Comparison of ENCODE assay signal across 12 mouse cellular contexts in the genomic region with DNA sequence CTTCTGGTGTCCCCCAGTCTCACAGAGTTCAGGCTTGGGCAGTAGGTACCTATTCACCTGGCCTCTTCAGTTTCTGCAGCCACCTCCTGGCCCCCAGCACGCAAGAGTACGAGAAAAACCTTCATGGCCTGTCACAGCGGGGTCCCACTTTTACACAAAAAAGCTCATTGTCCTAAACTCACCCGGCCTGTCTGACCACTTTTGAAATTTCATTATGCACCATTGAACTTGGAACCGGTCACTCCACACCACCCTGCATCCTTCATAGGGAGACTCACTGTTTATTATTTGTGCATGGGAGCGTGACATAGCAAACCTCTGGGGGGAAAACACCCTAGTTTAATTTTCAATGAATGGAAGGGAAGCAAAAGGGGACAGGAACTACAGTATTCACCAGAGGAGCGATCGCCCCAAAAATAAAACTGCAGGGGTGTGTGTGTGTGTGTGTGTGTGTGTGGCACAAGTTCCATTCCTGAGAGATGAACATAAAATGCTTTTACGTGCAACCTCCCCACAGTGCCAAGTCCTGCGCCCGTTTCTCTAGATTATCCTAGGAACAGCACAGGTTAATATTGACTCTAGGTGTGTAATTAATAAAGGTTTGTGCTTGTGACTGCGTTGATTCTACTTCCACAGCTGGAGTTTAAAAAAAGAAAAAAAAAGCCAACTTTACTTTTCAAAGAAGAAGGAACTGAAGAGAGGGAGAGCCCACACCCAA. TPM values are rescaled to one million over a fixed set of nuclear protein-coding genes. Genes with fewer than 3 reads are reported as not detected.
DNase-seq lines count a peak whose midpoint lies in the region; ATAC-seq lines count a peak whose summit lies in the region.
"Had no signal": no experiment of that assay in that cellular context is flagged by ENCODE, and none has a peak within 500 bp of the region (broad histone marks: within the 10 kb centered on the region; RNA-seq: fewer than 3 reads in every experiment).

No protein-coding gene starts in this region.

- no peak overlapping the region for H3K4me3 ChIP-seq in hindbrain, embryonic 10.5 days
- no peak overlapping the region for H3K4me3 ChIP-seq in hindbrain, embryonic 13.5 days
- no peak overlapping the region for H3K4me3 ChIP-seq in intestine, embryonic 16.5 days (ENCODE audit: low read length)
- H3K4me3 ChIP-seq: embryonic facial prominence, embryonic 15.5 days; midbrain, embryonic 15.5 days had no signal

- H3K4me1 ChIP-seq in hindbrain, embryonic 10.5 days (replicated peaks): peaks cover 15% of the 10 kb centered on the region
- no peaks in the 10 kb centered on the region; the same call in 1 of the 2 replicates for H3K4me1 ChIP-seq in hindbrain, embryonic 13.5 days (replicated peaks)
- H3K4me1 ChIP-seq in intestine, embryonic 16.5 days (ENCODE audit: control insufficient read depth, insufficient read depth, low read length): 0 out of 2 replicates have a peak, but pooled peaks cover 2% of the 10 kb centered on the region
- H3K4me1 ChIP-seq: embryonic facial prominence, embryonic 15.5 days; midbrain, embryonic 15.5 days had no signal

- WGBS in hindbrain, embryonic 10.5 days: 62% methylated on average over 12 of the region's 12 CpGs
- WGBS in hindbrain, embryonic 13.5 days: 52% methylated on average over 12 of the region's 12 CpGs
- 63% methylated on average over 12 of the region's 12 CpGs for WGBS in intestine, embryonic 16.5 days

- H3K9ac ChIP-seq in hindbrain, embryonic 13.5 days: no peak overlapping the region
- no peak overlapping the region for H3K9ac ChIP-seq in intestine, embryonic 16.5 days (ENCODE audit: low read depth, low read length)
- H3K9ac ChIP-seq: embryonic facial prominence, embryonic 15.5 days; liver, embryonic 14.5 days; midbrain, embryonic 15.5 days had no signal

- H3K27me3 ChIP-seq in hindbrain, embryonic 10.5 days (ENCODE audit: insufficient read depth, poor library complexity, severe bottlenecking): no peaks in the 10 kb centered on the region
- H3K27me3 ChIP-seq in hindbrain, embryonic 13.5 days: no peaks in the 10 kb centered on the region
- H3K27me3 ChIP-seq in intestine, embryonic 16.5 days (replicated peaks; ENCODE audit: control insufficient read depth, insufficient read depth, low read length): no peaks in the 10 kb centered on the region
- H3K27me3 ChIP-seq: embryonic facial prominence, embryonic 15.5 days; midbrain, embryonic 15.5 days had no signal

- no peak overlapping the region for H3K4me2 ChIP-seq in hindbrain, embryonic 13.5 days
- no peak overlapping the region for H3K4me2 ChIP-seq in intestine, embryonic 16.5 days (ENCODE audit: low read depth, low read length)
- H3K4me2 ChIP-seq: embryonic facial prominence, embryonic 15.5 days; midbrain, embryonic 15.5 days had no signal

- H3K27ac ChIP-seq in hindbrain, embryonic 10.5 days: peak overlapping the region; percentile 56
- no peak overlapping the region for H3K27ac ChIP-seq in hindbrain, embryonic 13.5 days
- H3K27ac ChIP-seq in intestine, embryonic 16.5 days (ENCODE audit: low read length): no peak overlapping the region
- H3K27ac ChIP-seq: embryonic facial prominence, embryonic 15.5 days; liver, embryonic 14.5 days; midbrain, embryonic 15.5 days had no signal

- DNase-seq in hindbrain, embryonic 10.5 days (ENCODE audit: low spot score): peak; percentile 10
- DNase-seq in Muller cell, postnatal 12 days (ENCODE audit: inconsistent ontology term): peak; percentile 72
- DNase-seq in kidney, postnatal 36 days: peak; percentile 39 to 56
- DNase-seq in gastrocnemius, postnatal 14 days: no peak
- no peak for DNase-seq in left cerebral cortex, postnatal 10 days (ENCODE audit: extremely low spot score in 1 of 2, low spot score in 2 of 2)
- DNase-seq: adrenal gland, postnatal 14 days had no signal

- H3K9me3 ChIP-seq in hindbrain, embryonic 10.5 days: peaks cover 4% of the 10 kb centered on the region
- H3K9me3 ChIP-seq in hindbrain, embryonic 13.5 days: peaks cover 4% of the 10 kb centered on the region; the same call in 1 of the 2 replicates
- H3K9me3 ChIP-seq in intestine, embryonic 16.5 days (ENCODE audit: control insufficient read depth, low read length): 0 out of 2 replicates have a peak, but pooled peaks cover 5% of the 10 kb centered on the region
- H3K9me3 ChIP-seq: embryonic facial prominence, embryonic 15.5 days; midbrain, embryonic 15.5 days had no signal

- no peak for ATAC-seq in hindbrain, embryonic 13.5 days (ENCODE audit: low FRiP score)
- peak; percentile 38; the same call in 1 of the 2 replicates for ATAC-seq in intestine, embryonic 16.5 days
- no peak for ATAC-seq in megakaryocyte progenitor cell, adult 5-6 weeks (replicated peaks; ENCODE audit: poor library complexity)
- ATAC-seq: midbrain, embryonic 15.5 days had no signal

- intact Hi-C loops in gastrocnemius, postnatal 14 days (cut with DNase I; ENCODE audit: low total_unique reads): no loop called here
- intact Hi-C loops in left cerebral cortex, postnatal 10 days (cut with DNase I): no loop called here

- peaks cover 8% of the 10 kb centered on the region for H3K36me3 ChIP-seq in hindbrain, embryonic 10.5 days
- H3K36me3 ChIP-seq in hindbrain, embryonic 13.5 days: peaks cover 18% of the 10 kb centered on the region
- H3K36me3 ChIP-seq in intestine, embryonic 16.5 days (ENCODE audit: control insufficient read depth, insufficient read depth, low read length): no peaks in the 10 kb centered on the region
- H3K36me3 ChIP-seq: midbrain, embryonic 15.5 days had no signal

RNA-seq across cellular contexts. Expression of a gene that starts 36.4 kb away (rescaled TPM):
- polyA plus RNA-seq in hindbrain, embryonic 10.5 days (2016; fragmentation: Nextera tagmentation; extraction: Ambion mirVana): 18.4 and 23.2 TPM in 2 replicates
- polyA plus RNA-seq in hindbrain, embryonic 13.5 days (2015; fragmentation: Nextera tagmentation; extraction: Ambion mirVana): 36.6 and 38.9 TPM in 2 replicates
- 4.7 TPM in 2 replicates for polyA plus RNA-seq in intestine, embryonic 16.5 days (2015; fragmentation: Nextera tagmentation; extraction: Ambion mirVana)
- 10 to 100 TPM in 1 of 2 experiments, 1 to 10 TPM in 1; 9.4 to 10.5 TPM for total RNA-seq in gastrocnemius, postnatal 14 days (2021)
- total RNA-seq in megakaryocyte progenitor cell, adult 5-6 weeks (2015): 0.83 and 1.7 TPM in 2 replicates
- total RNA-seq in megakaryocyte progenitor cell, adult 5-6 weeks (2017): 0.67 and 0.78 TPM in 2 replicates
- total RNA-seq in left cerebral cortex, postnatal 10 days (2021): 10 to 100 TPM; 85.0 to 89.4 TPM

RNA-seq across cellular contexts. Expression of a gene that starts 50.8 kb away (rescaled TPM):
- polyA plus RNA-seq in hindbrain, embryonic 10.5 days (2016; fragmentation: Nextera tagmentation; extraction: Ambion mirVana): 34.7 and 39.0 TPM in 2 replicates
- 38.7 and 40.0 TPM in 2 replicates for polyA plus RNA-seq in hindbrain, embryonic 13.5 days (2015; fragmentation: Nextera tagmentation; extraction: Ambion mirVana)
- 26.1 and 28.3 TPM in 2 replicates for polyA plus RNA-seq in intestine, embryonic 16.5 days (2015; fragmentation: Nextera tagmentation; extraction: Ambion mirVana)
- 10 to 100 TPM; 16.3 to 17.5 TPM for total RNA-seq in gastrocnemius, postnatal 14 days (2021)
- 26.0 TPM in 2 replicates for total RNA-seq in megakaryocyte progenitor cell, adult 5-6 weeks (2015)
- total RNA-seq in megakaryocyte progenitor cell, adult 5-6 weeks (2017): 34.6 and 36.9 TPM in 2 replicates
- total RNA-seq in left cerebral cortex, postnatal 10 days (2021): 10 to 100 TPM; 51.4 to 54.0 TPM

RNA-seq across cellular contexts. Expression of a gene that starts 51.0 kb away (rescaled TPM):
- polyA plus RNA-seq in hindbrain, embryonic 10.5 days (2016; fragmentation: Nextera tagmentation; extraction: Ambion mirVana): 43.8 and 48.6 TPM in 2 replicates
- polyA plus RNA-seq in hindbrain, embryonic 13.5 days (2015; fragmentation: Nextera tagmentation; extraction: Ambion mirVana): 37.6 and 39.4 TPM in 2 replicates
- 30.4 and 34.9 TPM in 2 replicates for polyA plus RNA-seq in intestine, embryonic 16.5 days (2015; fragmentation: Nextera tagmentation; extraction: Ambion mirVana)
- 10 to 100 TPM; 27.2 to 32.5 TPM for total RNA-seq in gastrocnemius, postnatal 14 days (2021)
- total RNA-seq in megakaryocyte progenitor cell, adult 5-6 weeks (2015): 25.6 and 46.6 TPM in 2 replicates
- 28.4 and 33.8 TPM in 2 replicates for total RNA-seq in megakaryocyte progenitor cell, adult 5-6 weeks (2017)
- total RNA-seq in left cerebral cortex, postnatal 10 days (2021): 10 to 100 TPM; 24.4 to 29.4 TPM

Comparison
In these comparisons a context has a peak if more than half of its experiments do, and no peak if none do; other contexts are left out.
1. DNase-seq: peak in hindbrain, embryonic 10.5 days (single experiment), Muller cell, postnatal 12 days (single experiment) and kidney, postnatal 36 days (2 of 2); none in gastrocnemius, postnatal 14 days (single experiment) and left cerebral cortex, postnatal 10 days (0 of 2).
2. RNA of a gene that starts 36.4 kb away (total RNA-seq): 85.0 to 89.4 TPM in left cerebral cortex, postnatal 10 days; 9.4 to 10.5 TPM in gastrocnemius, postnatal 14 days and 0.67 to 1.7 TPM in megakaryocyte progenitor cell, adult 5-6 weeks; every median in the first group is over 4 times any median in the second.